Mouse (Mus musculus) embryo, embryonic 10.5 days (tissue): ENCODE measurements around the gene Galnt10.
A peak's percentile ranks its signal among the peaks of the same experiment; 100 is the strongest.
"Not testable (repeated sequence)": the region's sequence is repeated elsewhere in the genome, so short reads cannot be mapped to it uniquely, and the experiment has no call there.

Source experiments
- DNase-seq: peaks from one replicate; pipeline ENCODE4 v3.0.0-alpha.2; 2015; ENCODE audit warnings: low spot score

Galnt10 gene

DNA sequence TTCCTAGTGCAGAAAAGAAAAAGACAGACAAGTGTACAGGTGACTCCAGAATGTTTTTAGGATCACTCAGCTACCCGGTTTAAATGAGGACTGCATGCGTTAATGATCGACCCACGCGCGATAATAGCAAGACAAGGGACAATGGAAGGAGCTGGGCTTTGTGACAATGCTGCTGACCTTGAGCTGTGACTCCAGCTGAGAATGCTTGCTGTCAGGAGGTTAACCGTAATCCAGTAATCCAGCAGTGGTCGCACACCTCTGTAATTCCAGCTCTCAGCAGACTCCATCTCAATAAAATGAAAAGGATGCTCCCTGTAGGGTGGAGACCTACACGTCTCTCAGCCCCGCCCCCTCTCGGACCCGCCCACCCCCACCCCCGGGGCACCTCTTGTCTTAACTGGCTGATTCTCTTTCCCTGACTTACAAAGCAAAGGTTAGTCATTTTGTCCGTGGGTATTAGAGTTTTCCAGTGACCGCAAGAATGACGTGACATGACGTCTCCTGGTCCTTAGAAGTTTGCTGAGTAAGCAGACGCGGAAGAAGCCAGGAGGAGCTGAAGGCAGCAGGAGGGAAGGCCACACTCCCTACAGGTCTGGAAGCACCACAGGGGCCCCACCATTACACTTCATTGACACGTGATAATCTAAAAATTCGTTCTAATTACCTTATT is 145.8 kb downstream of the Galnt10 start:
- no peak for DNase-seq

DNA sequence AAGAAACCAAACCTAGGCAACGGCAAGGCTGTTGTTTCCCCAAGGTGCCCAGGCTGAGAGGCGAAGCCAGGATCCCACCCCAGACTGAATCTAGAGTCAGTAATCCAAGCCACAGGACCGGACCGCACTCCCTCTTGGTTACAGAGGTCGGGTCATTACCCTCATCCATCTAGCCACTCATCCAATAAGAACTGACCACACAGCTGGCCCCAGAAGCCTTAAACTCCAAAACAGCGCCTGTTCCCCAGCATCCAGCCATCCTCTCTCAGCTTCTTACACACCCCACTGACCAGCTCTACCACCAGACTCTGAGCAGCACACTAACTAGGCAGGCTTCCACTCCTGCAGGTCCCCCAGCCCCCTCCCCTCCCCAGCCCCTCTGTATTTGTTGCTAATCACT is 149.8 kb downstream of the Galnt10 start:
- no peak for DNase-seq

DNA sequence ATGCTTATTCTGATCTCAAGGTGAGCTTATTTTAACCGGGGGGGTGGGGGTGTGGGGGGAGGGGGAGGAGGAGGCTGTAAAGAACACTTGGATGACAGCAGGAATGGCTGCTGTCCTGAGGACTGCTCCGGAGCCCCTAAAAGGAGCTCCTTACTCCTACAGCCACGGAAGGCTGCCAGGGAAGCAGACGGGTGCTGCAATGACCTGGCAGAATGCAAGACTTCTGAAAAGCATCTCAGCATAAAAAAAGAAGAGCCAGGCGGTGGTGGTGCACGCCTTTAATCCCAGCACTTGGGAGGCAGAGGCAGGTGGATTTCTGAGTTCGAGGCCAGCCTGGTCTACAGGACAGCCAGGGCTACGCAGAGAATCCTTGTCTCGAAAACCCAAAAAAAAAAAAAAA is 152.6 kb downstream of the Galnt10 start:
- DNase-seq: no peak

DNA sequence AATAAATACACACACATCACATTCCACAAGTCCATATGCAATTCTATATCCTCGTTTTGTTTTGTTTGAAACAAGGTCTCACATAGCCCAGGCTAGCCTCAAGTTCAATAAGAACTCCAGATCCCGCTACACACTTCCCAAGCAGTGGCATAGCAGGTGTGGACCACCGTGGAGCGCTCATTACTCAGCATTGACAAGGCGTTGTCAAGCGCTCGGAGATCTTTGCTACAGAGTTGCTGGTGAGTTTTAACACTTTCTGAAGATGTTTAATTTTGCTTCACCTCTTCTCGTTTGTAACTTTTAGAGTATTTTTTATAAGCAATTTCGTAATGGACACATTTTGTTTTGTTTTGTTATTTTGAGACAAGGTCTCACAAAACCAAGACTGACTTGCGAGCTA is 154.2 kb downstream of the Galnt10 start:
- no peak for DNase-seq

DNA sequence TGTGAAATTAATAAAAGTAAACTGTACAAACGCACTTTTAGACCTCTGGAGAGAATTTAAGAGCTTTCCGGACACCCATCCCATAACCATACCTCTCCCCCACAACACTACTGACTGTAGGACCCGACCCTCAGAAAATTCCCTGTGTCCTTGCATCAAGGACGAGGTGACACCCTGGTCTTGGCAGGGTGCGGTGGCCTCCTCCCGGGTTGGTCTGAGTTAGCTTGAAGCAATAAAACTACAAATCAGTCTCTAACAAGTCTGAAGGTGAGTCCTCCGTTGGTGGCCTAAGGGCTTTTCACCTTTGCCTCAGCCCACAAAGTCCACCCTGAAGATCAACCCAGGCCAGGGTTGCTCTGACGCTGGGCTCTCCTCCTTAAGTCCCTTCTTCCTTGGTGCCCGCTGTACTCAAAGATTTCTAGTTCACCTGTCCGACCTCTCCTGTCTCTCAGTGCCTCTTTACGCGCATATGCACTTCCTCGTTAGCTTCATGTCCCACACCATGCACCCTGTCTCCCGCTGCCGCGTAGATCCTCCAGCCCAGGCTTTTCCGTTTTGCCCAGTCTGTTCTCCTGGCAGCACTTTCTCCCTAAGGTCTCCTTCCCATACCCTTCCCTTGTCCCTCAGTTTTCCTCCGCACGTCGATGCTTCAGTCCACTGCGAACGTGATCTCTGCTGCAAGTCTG is 155.2 kb downstream of the Galnt10 start:
- no peak for DNase-seq

DNA sequence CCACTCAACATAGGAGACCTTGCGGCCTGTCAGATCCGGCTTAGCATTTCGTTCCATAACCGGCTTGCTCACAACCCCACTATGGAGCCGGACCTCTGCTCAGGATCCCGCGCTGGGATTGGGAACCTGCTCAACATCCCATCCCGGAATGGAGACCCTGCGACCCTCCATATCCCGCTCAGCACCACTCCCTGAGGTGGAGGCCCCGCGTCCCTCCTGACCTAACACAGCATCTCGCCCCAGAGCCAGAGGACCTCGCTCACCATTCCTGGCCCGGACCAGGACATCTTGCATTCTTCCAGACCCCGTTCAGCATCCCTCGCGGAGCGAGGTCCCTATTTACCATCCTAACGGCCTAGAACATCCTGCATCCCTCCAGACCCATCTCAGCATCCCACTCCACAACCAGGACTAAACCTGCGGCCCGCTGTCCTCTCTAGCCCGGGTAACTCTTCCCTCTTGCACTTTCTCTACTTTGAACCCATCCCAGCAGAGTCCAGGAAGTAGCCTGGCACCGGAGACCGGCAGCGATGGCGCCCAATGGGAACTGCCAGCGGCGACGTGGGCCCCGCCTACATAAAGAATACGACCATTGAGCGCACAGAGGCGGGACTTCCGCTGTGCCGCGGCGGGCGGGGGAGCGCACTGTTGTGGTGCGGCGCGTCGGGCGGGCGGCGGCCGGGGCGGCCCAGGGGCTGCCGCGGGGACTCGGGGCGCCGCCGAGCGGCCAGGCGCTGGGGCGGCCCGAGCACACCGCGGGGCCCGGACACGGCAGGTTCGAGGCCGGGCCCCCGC is 155.9 kb downstream of the Galnt10 start, which contains the start of gene Sap30l:
TSS of gene Sap30l (plus strand) at position 667 of the 795 bp plus-strand sequence.
- peak; percentile 97 for DNase-seq

DNA sequence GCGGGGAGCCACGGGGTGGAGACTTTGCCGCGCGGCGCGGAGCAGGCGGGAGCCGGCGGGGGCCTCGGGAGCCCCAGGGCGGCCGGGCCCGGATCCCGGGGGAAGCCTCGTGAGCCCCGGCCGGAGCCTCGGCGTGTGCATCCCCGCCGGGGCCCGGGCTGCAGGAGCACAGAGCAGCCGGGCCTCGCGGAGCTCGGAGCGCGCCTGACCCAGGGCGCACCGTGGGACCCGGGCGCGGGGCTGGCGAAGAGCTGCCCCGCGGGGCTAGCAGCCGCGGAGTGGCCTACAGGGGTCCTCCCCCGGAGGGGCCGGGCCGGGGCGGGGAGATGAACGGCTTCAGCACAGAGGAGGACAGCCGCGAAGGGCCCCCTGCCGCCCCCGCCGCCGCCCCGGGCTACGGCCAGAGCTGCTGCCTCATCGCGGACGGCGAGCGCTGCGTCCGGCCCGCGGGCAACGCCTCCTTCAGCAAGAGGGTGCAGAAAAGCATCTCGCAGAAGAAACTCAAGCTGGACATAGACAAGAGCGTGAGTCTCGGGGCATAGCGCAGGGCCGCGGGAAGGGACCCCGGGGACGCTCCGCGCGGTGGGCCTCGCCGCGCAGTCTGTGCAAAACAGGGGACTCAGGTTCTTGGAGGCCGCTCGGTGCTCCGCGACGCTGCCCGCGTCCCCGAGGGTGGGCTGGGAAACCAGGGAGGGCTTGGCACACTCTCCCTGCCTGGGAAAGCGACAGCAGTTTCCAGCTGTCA is 156.7 kb downstream of the Galnt10 start:
- DNase-seq: peak; percentile 40

DNA sequence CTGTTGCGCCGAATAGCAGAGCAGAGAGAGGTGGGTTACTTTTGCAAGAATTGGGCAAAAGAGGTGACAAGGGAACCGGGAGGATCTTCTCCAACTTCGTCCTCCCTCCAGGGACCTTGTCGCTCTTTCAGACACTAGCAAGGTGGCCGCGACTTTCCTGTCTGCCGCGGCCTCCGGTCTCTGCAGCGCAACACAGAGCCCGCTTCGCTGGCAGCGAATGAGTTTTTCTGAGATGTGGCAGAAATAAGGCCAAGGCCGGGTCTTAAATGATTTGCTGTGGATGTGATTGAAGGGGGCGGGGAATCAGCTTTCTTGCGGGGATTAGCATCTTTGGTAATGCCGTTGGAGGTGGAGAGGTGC is 157.2 kb downstream of the Galnt10 start:
- DNase-seq: peak; percentile 47

DNA sequence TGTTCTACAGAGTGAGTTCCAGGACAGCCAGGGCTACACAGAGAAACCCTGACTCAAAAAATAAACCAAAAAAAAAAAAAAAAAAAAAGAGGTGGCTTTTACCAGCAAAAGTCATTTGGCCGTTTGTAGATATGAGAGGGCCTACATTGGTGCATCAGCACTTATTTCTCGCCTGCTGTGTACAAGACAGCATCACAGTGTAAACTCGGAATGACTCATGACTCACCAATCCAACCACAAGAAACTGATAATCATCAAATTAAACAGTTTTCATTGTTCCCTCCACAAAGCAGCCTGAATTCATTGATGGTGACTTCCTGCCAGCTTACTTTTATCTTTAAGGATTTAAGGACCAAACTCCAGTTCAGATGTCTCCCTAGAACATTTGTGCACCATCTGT is 159.8 kb downstream of the Galnt10 start:
- DNase-seq: no peak

DNA sequence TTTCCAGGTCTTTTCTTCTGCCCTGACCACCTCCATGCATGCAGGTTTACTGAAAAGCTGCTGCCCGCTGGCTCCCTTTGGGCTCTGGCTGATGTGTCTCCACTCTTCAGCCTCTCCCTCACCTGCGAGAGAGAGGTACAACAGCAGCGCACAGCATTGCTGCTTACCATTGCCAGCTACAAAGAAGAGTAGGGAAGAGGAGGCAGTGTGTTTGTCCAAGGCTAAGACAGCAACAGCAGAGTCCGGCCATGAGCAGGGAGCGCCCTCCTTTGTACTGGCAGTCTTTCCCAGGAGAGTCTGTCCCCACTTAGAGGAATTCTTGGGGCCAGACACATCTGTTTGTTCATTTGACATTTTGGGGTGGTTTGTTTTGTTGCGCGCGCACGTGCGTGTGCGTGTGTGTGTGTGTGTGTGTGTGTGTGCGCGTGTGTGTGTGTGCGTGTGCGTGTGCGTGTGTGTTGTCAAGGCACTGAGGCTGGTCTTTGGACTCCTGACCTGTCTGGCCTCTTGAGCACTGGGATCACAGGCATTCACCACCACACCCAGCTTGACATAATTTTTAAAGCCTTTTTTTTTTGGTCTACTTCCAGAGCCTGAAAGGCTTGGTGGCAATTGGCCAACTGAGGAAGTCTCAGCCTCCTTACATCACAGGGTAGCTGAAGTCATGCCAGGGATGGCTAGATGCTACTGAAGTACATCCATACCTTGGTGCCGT is 163.9 kb downstream of the Galnt10 start:
- DNase-seq: no peak

DNA sequence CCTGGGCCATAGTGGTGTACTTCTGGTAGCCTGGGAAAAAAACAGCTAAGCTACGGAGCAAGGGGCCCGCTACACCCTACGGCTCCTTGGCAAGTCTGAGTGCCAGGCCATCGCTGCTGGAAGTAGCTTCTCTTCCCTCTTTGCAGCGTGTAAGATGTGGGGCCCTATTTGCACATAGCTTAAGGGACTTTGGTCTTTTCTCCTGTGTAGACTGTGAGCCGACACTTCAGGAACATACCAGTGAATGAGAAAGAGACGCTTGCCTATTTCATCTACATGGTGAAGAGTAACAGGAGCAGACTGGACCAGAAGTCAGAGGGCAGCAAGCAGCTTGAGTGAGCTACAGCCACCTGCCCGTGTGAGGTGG is 164.5 kb downstream of the Galnt10 start:
- DNase-seq: no peak

DNA sequence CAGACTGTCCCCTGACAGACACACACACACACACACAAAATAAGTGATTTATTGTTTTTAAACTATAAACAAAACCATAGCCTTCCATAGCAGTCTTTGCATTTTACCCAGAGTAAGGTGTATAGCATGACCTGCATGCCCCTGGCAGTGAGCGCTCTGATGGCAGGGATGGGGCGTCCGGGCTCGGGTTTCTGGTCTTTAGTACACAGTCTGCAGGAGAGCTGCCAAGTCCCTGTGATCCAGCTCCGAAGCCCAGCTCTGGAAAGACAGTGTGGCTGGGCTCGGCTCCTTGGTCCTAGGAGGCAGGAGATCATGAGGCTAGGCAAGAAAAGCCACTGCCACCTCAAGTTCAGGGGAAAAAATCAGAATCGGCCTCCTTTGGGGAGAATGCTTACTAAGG is 165.8 kb downstream of the Galnt10 start:
- no peak for DNase-seq

DNA sequence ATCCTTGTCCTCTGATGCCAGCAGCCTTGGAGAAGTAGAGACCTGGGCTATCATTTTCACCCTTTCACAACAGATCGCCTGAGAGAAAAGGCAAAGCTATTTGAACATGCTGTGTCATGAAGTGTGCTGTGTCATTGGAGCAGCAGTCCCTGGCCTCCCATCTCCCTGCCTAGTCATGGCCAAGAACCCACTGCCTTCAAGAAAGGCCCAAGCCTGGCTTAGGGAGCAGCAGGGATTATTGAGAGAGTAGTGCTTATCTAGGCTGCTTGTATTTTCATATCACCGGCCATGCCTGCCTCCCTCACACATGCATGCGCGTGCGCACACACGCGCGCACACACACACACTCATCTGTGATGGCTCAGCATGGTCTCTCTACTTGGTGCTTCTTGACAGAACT is 167.0 kb downstream of the Galnt10 start:
- DNase-seq: no peak

DNA sequence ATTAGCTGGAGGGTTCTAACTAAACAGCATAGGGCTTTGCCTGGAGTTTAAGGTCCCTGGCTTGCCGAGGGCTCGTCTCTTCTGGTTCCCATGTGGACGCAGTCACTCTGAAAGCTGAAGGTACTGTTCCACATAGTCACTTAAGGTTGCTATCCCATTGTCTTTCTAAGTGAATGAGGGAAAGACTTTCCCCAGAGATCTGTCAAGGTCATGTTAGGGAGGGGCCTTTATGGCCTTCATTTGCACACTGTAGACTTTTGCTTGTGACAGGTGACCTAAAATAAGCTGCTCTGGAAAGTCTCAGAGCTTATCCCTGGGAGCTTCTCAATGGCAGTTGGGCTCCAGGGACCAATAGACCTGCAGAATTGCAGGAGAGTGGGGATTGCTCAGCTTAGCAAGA is 168.4 kb downstream of the Galnt10 start:
- DNase-seq: no peak

DNA sequence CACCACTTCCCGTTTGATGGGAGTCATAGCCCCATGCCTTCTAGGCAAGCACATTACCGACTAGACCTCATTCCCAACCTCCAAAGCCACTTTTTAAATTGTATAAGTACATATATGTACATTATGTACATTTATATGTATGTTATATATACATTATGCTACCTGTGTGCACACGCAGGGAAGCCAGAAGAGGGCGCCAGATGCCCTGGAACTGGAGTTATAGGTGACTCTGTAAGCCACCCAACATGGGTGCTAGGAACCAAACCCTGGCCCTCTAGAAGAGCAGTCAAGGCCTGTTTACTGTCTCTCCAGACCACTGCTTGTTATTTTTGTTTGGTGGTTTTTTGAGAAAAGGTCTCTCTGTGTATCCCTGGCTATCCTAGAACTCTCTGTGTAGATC is 172.9 kb downstream of the Galnt10 start:
- DNase-seq: no peak

DNA sequence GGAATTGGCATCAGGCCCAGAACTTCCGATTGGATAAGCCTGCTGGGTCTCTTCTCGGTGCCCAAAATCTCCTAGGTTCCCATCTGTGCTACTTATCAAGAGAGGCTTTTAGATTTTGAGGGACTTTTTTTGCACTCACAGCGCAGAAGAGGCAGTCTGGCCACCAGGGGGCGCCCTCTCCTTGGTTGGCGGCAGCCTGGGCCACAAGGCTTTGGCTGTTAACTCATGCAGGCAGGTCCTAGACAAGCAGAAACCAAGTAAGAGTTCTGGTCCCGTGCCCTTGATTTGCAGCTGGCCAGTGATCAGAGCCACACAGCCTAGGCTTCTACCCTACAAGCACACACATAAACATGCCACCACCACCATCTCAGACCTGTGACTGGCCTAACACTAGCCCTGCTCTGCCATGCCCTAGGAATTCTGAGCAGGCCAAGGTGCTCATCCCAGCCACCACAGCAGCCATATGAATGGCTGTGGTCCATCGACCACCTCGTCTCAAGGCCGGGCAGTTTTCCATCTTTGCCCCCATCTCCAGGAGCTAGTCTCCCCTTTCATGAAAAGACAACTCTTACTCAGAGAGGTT is 174.8 kb downstream of the Galnt10 start:
- DNase-seq: peak; percentile 86

DNA sequence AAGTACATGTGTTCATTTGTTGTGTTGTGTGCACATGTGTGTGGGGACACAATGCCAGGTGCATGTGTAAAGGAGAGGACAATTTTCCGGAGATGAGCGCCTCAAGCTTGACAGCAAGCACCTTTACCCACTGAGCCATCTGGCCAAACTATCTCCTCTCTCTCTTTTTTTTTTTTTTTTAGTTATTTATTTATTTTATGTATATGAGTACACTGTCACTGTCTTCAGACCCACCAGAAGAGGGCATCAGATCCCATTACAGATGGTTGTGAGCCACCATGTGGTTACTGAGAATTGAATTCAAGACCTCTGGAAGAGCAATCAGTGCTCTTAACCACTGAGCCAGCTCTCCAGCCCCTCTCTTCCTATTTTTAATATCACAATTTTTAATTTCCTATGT is 177.9 kb downstream of the Galnt10 start:
- not testable (repeated sequence) for DNase-seq

DNA sequence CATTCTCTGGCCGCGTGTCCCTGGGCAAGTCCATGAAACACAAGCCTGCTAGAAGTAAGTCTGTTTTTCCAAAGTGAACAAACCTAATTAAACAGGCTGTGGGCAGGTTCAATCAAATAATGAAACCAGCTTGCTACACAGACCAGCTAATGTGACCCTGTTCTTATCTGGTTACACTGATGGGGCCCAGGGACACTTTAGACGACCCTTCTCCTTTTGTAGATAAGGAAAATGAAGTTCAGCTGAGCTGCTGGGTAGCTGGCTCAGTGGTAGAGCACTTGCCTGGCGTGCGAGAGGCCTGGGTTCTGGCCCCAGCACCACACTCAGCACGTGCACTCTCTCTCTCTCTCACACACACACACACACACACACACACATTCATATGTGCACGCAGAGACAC is 178.5 kb downstream of the Galnt10 start:
- no peak for DNase-seq

DNA sequence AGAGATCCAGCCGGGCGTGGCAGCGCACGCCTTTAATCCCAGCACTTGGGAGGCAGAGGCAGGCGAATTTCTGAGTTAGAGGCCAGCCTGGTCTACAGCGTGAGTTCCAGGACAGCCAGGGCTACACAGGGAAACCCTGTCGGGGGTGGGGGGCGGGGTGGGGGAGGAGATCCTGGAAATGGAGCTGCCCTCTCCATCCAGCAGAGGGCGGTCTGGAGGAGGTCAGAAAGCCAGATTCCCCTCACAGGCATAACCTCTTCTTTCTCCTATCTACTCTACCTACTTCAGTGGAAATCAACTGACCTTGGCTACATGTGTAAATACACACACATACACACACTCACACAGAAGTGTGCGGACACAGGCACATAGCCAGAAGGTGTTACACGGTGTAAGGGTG is 180.0 kb downstream of the Galnt10 start:
- not testable (repeated sequence) for DNase-seq

DNA sequence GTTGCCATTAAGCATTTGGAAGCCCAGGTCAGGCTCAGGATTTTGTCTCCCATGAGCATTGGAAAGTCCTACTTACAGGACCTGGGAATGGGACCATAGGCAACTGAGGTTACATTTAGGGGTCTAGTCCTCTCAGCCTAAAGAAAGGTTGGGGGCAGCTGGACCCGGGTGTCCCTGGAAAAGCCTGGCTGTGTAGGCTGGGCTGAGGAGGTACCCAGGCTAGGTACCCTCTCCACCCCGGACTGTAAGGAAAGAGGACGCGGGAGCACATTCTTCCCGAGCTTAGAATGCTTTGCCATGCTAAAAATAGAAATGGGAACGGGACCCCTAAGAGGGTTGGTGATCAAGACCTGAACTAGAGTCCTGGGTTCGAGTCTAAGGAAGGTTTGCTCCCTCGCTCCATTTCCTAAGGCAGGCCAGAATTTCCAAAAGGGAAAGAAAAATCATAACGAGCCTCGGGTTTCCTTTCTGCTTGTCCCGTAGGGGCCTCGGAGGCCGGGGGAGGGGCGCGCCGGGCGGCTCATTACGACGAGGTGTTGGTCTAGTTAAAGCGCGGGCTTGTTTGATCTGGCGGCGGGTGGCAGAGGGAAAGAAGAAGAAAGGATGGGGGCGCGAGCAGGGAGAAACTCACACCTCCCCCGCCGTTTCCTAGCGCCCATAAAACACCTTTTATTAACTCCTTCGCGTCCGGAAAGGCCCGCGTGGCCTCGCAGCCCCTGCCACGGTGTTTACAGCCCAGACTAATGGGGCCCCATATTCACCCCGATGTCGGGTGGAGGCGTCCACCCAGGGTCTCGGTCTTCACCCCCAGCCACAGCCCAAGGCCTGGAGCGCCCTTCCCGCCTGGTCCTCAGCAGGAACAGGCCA is 182.0 kb downstream of the Galnt10 start:
- DNase-seq: peak; percentile 59
